Mouse (Mus musculus) neural tube, embryonic 12.5 days (tissue): ENCODE results near the gene Prl7c1. TPM values are rescaled to one million over a fixed set of nuclear protein-coding genes. Genes with fewer than 3 reads are reported as not detected.
"Not testable (repeated sequence)": the region's sequence is repeated elsewhere in the genome, so short reads cannot be mapped to it uniquely, and the experiment has no call there.

Experiments
- ATAC-seq: fragments of 200-750 bp; cut with Nextera tagmentation; 2 replicates; pipeline ENCODE4 v1.8.0; 2017; ENCODE audit warnings: low read depth, mild to moderate bottlenecking, moderate TSS enrichment, moderate library complexity; ENCODE audit not compliant: low FRiP score
- H3K27ac ChIP-seq: fragments of 300-500 bp; sonication (generic); 2 replicates; pipeline ENCODE4 v1.5.1; 2016
- H3K27me3 ChIP-seq: fragments of 300-500 bp; sonication (generic); replicated peaks from 2 replicates; pipeline ENCODE4 v1.6.1; 2016; ENCODE audit warnings: mild to moderate bottlenecking
- H3K36me3 ChIP-seq: fragments of 300-500 bp; sonication (generic); 2 replicates; pipeline ENCODE4 v1.6.1; 2016; ENCODE audit warnings: mild to moderate bottlenecking
- H3K4me1 ChIP-seq: fragments of 300-500 bp; sonication (generic); 2 replicates; pipeline ENCODE4 v1.6.1; 2016
- H3K4me2 ChIP-seq: fragments of 300-500 bp; sonication (generic); replicated peaks from 2 replicates; pipeline ENCODE4 v1.6.1; 2016; ENCODE audit warnings: mild to moderate bottlenecking
- H3K4me3 ChIP-seq: fragments of 300-500 bp; sonication (generic); 2 replicates; pipeline ENCODE4 v1.5.1; 2016
- H3K9ac ChIP-seq: fragments of 300-500 bp; sonication (generic); 2 replicates; pipeline ENCODE4 v1.6.1; 2016; ENCODE audit warnings: mild to moderate bottlenecking
- H3K9me3 ChIP-seq: fragments of 300-500 bp; sonication (generic); 2 replicates; pipeline ENCODE4 v1.6.1; 2016; ENCODE audit warnings: mild to moderate bottlenecking
- WGBS: fragments of 180-500 bp; shearing (Covaris S2); methylation state at CpG from one replicate; pipeline ENCODE4 v1.1.7; 2016; 5-methylcytosine and 5-hydroxymethylcytosine counted together
- polyA plus RNA-seq: library from polyadenylated mRNA; unstranded; fragments of >200 nt; fragmentation: Nextera tagmentation; extraction: Ambion mirVana; gene quantifications from 2 replicates; pipeline ENCODE4 v1.2.1, GENCODE M21; 2016

Gene Prl7c1
- not detected in 2 replicates for polyA plus RNA-seq

GRCm38 (mm10) chr13:27780704-27781103 lies at the start of gene Prl7c1:
Gene Prl7c1, minus strand, starts transcription at chr13:27780804.
- H3K36me3 ChIP-seq, H3K4me3 ChIP-seq, H3K27ac ChIP-seq, H3K27me3 ChIP-seq, H3K9me3 ChIP-seq, H3K4me1 ChIP-seq, H3K9ac ChIP-seq, H3K4me2 ChIP-seq, ATAC-seq: not testable (repeated sequence)
- 81% methylated on average over 3 of the region's 3 CpGs for WGBS

- Histone ChIP-seq H3K27me3 (no peaks in the 10 kb centered on the region), H3K4me3 (no peak overlapping the region), H3K4me1 (no peaks in the 10 kb centered on the region), H3K4me2 (no peak overlapping the region), H3K9me3 (no peaks in the 10 kb centered on the region), H3K9ac (no peak overlapping the region), H3K36me3 (no peaks in the 10 kb centered on the region), H3K27ac (no peak overlapping the region)
- WGBS = 91% methylated on average over 1 of the region's 1 CpGs
- ATAC-seq = no peak
These were observed 22.2 kb upstream of the Prl7c1 start for GRCm38 (mm10) chr13:27802765-27803164.

GRCm38 (mm10) chr13:27801354-27801753 lies 20.8 kb upstream of the Prl7c1 start, which contains the start of gene Prl2a1:
Gene Prl2a1, plus strand, starts transcription at chr13:27801654.
- Histone ChIP-seq H3K4me3 (no peak within 1 kb of the TSS), H3K36me3 (no peaks in the 10 kb centered on the region), H3K4me1 (no peaks in the 10 kb centered on the region), H3K9ac (no peak within 1 kb of the TSS), H3K9me3 (no peaks in the 10 kb centered on the region), H3K27me3 (no peaks in the 10 kb centered on the region), H3K4me2 (no peak within 1 kb of the TSS), H3K27ac (no peak within 1 kb of the TSS)
- no peak for ATAC-seq
- WGBS = 87% methylated on average over 1 of the region's 1 CpGs

DNA sequence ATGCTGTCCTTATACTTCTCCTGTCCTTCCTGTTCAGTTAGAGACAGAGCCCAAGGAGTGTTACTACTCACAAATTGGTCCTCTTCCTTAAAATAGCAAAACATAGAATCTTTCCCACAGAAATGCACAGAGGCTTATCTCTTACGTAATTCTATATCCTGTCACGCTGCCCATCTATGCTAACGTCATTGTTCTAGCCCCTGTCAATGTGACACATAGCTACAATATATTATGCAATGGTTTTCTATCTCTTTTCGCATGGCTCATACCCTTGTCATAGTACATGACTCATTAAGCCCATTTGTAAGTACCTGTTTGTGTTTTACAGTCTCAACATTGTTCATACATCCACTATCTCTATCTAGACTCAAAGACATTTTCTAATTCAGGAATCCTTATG lies 18.7 kb upstream of the Prl7c1 start:
- Histone ChIP-seq H3K9ac (no peak overlapping the region), H3K36me3 (no peaks in the 10 kb centered on the region), H3K27me3 (no peaks in the 10 kb centered on the region), H3K4me1 (no peaks in the 10 kb centered on the region), H3K4me2 (no peak overlapping the region), H3K27ac (no peak overlapping the region), H3K9me3 (no peaks in the 10 kb centered on the region), H3K4me3 (no peak overlapping the region)
- WGBS = 90% methylated on average over 4 of the region's 4 CpGs
- ATAC-seq = no peak

DNA sequence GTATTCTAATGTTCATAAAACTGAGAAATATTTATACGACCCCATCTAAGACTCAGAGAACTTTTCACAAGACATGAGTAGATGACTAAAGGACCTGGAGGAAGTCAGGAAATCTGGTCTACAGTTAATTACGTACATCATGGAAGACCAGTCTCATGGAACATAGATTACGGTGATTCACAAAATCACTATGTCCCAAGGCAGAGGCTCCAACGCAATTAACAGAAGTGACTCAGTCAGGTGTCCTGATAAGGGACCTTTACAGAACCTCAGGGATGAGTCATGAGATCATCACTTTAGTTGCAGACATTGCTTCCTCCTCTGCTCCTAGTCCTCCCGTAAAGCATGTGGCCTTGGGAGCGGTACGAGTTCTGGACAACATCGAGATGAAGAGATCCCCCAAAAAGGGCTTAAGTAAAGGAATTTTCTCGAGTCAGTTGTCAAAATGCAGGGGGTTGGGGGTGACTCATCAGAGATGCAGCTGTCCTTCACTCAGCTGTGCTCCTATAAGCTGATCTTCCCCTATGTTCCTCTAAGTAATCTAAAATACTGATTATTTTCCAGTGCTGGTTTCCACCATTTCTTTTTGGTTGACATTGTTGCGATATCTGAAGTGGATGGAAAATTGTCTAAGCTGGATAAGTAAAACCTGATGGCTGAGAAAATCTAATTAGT lies 46.0 kb downstream of the Prl7c1 start:
- no peak overlapping the region for H3K9ac ChIP-seq
- H3K27ac ChIP-seq = no peak overlapping the region
- H3K36me3 ChIP-seq = no peaks in the 10 kb centered on the region
- WGBS = 90% methylated on average over 10 of the region's 10 CpGs
- no peak for ATAC-seq
- no peaks in the 10 kb centered on the region for H3K9me3 ChIP-seq
- H3K27me3 ChIP-seq = no peaks in the 10 kb centered on the region
- no peaks in the 10 kb centered on the region for H3K4me1 ChIP-seq
- no peak overlapping the region for H3K4me3 ChIP-seq
- no peak overlapping the region for H3K4me2 ChIP-seq

DNA sequence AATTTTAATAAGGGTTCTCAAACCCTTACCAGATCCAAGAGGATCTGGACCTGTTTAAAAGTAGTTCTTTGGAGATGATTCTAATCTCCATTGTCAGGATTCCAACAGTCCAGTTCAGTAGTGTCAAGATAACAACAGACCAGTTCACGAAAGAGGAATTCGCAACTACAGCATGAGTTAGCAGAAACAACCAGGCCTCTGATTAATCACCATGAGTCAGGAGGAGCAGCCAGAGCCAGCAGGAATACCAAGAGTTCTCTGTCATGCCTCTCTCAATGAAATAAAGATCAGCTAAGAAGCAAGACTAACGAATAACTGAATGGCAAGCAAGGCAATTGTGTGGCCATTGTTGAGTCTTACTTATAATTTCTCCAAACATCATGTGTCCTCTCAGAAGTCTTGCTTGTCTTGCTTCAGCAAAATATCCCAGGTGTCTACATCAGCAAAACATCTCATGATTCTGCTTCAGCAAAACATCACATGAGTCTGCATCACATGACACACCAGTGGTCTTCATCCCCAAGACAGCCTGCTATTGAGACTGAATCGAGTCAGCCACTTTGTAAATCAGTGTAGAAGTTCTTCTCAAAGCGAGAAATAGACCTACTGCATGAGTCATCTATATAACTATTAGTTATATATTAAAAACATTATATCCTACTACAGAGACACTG lies 50.2 kb downstream of the Prl7c1 start:
- not testable (repeated sequence) for H3K4me1 ChIP-seq, H3K27me3 ChIP-seq, H3K4me3 ChIP-seq, H3K36me3 ChIP-seq, H3K27ac ChIP-seq, ATAC-seq, H3K9ac ChIP-seq, H3K4me2 ChIP-seq, H3K9me3 ChIP-seq
- 86% methylated on average over 5 of the region's 5 CpGs for WGBS

- H3K9ac ChIP-seq, H3K27ac ChIP-seq, H3K4me1 ChIP-seq, H3K4me3 ChIP-seq, ATAC-seq, H3K4me2 ChIP-seq, H3K36me3 ChIP-seq, H3K27me3 ChIP-seq, H3K9me3 ChIP-seq: not testable (repeated sequence)
- WGBS = 89% methylated on average over 3 of the region's 3 CpGs
These were observed 55.5 kb downstream of the Prl7c1 start for GRCm38 (mm10) chr13:27725057-27725456.

Other genes with a start within 250 kb of the Prl7c1 start
- gene Prl8a9, start 216.2 kb downstream of the Prl7c1 start, polyA plus RNA-seq = not detected in 2 replicates
- not detected in 2 replicates for gene Prl8a1, start 198.6 kb downstream of the Prl7c1 start, polyA plus RNA-seq
- not detected in 2 replicates for gene Prl7b1, start 170.2 kb downstream of the Prl7c1 start, polyA plus RNA-seq
- not detected in 2 replicates for gene Prl7a1, start 138.3 kb downstream of the Prl7c1 start, polyA plus RNA-seq
- not detected in 2 replicates for gene Prl7a2, start 112.8 kb downstream of the Prl7c1 start, polyA plus RNA-seq
- not detected in 2 replicates for gene Prl7d1, start 64.1 kb downstream of the Prl7c1 start, polyA plus RNA-seq
- gene Prl2a1, start 20.9 kb upstream of the Prl7c1 start, polyA plus RNA-seq = not detected in 2 replicates
- not detected in 2 replicates for gene Prl2c1, start 68.5 kb upstream of the Prl7c1 start, polyA plus RNA-seq
- not detected in 2 replicates for gene Prl4a1, start 235.4 kb upstream of the Prl7c1 start, polyA plus RNA-seq